Comparison of ENCODE assay signal across 8 mouse cellular contexts in the genomic region with DNA sequence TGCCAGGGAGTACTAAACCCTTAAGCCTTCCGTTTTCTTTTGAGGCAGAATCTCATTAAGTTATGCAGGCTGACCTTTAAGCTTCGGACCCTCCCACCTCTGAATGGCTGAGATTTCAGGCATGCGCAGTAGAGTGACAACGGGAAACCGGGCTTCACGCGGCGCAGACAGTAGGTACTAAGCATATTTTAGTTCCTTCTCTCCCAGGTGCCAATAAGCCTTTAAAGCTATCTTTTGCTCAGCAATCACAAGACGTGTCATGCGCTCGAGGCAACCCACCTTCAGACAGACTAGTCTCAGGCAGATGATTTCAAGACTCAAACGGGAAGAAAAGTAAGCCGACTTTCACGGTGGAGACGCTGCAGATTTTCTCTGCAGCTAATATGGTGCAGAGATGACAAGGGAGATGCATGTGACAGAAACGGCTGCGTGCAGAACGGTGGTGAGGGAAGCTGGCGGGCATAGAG. TPM values are rescaled to one million over a fixed set of nuclear protein-coding genes. Genes with fewer than 3 reads are reported as not detected.
DNase-seq lines count a peak whose midpoint lies in the region; ATAC-seq and TF ChIP-seq lines count a peak whose summit lies in the region.

No protein-coding gene starts in this region.

- H3K27ac ChIP-seq in CH12.LX (ENCODE audit: insufficient read depth, low read depth): no peak overlapping the region
- H3K27ac ChIP-seq in embryonic facial prominence, embryonic 15.5 days (replicated peaks): no peak overlapping the region
- peak overlapping the region; percentile 86 for H3K27ac ChIP-seq in hindbrain, embryonic 13.5 days
- no peak overlapping the region for H3K27ac ChIP-seq in lung, embryonic 15.5 days

- peaks cover 6% of the 10 kb centered on the region for H3K9me3 ChIP-seq in CH12.LX (replicated peaks; ENCODE audit: low read length)
- H3K9me3 ChIP-seq in embryonic facial prominence, embryonic 15.5 days (replicated peaks): no peaks in the 10 kb centered on the region
- no peaks in the 10 kb centered on the region for H3K9me3 ChIP-seq in hindbrain, embryonic 13.5 days
- H3K9me3 ChIP-seq in lung, embryonic 15.5 days: no peaks in the 10 kb centered on the region

- no peak for TF ChIP-seq RAD21 in CH12.LX (IDR thresholded peaks at IDR 0.05; ENCODE audit: low read depth, low read length)

- no peak for TF ChIP-seq CTCF in CH12.LX (conservative IDR thresholded peaks at IDR 0.05 in 1 of 2, IDR thresholded peaks at IDR 0.05 in 1 of 2; ENCODE audit: low read depth in 2 of 2, low read length in 2 of 2)

- no peaks in the 10 kb centered on the region for H3K79me2 ChIP-seq in CH12.LX (replicated peaks; ENCODE audit: control insufficient read depth, extremely low read depth, insufficient read depth, poor library complexity, severe bottlenecking)

- no peak for TF ChIP-seq EP300 in CH12.LX (IDR thresholded peaks at IDR 0.05; ENCODE audit: low read length)

- no peaks in the 10 kb centered on the region for H3K36me3 ChIP-seq in CH12.LX (replicated peaks in 1 of 2; ENCODE audit: control insufficient read depth in 1 of 2, insufficient read depth in 1 of 2, low read length in 1 of 2)
- no peaks in the 10 kb centered on the region for H3K36me3 ChIP-seq in embryonic facial prominence, embryonic 15.5 days
- H3K36me3 ChIP-seq in hindbrain, embryonic 13.5 days: no peaks in the 10 kb centered on the region
- H3K36me3 ChIP-seq in lung, embryonic 15.5 days: no peaks in the 10 kb centered on the region

- in situ Hi-C loops in CH12.LX (cut with MboI; ENCODE audit: low pct_ligation_motif_present, low pct_unique_long_range_greater_than_20kb, low sequenced_read_pairs): no loop called here

- H3K27me3 ChIP-seq in CH12.LX (replicated peaks): peaks cover 20% of the 10 kb centered on the region
- 0 out of 2 replicates have a peak, but pooled peaks cover 4% of the 10 kb centered on the region for H3K27me3 ChIP-seq in embryonic facial prominence, embryonic 15.5 days
- no peaks in the 10 kb centered on the region for H3K27me3 ChIP-seq in hindbrain, embryonic 13.5 days
- H3K27me3 ChIP-seq in lung, embryonic 15.5 days: no peaks in the 10 kb centered on the region

- H3K9ac ChIP-seq in CH12.LX (ENCODE audit: insufficient read depth, low read depth): peak overlapping the region; percentile 4; the same call in 1 of the 2 replicates
- H3K9ac ChIP-seq in embryonic facial prominence, embryonic 15.5 days: peak overlapping the region; percentile 21; the same call in 1 of the 2 replicates
- H3K9ac ChIP-seq in hindbrain, embryonic 13.5 days: peak overlapping the region; percentile 75
- H3K9ac ChIP-seq in lung, embryonic 15.5 days: peak overlapping the region; percentile 26

- dilution Hi-C loops in CH12.LX (cut with MboI; ENCODE audit: extremely low pct_ligation_motif_present, extremely low pct_unique_long_range_greater_than_20kb, low sequenced_read_pairs): no loop called here

- H3K4me2 ChIP-seq in CH12.LX (ENCODE audit: insufficient read depth, low read depth, poor library complexity, severe bottlenecking): peak overlapping the region; percentile 95
- H3K4me2 ChIP-seq in embryonic facial prominence, embryonic 15.5 days (replicated peaks): peak overlapping the region; percentile 73
- H3K4me2 ChIP-seq in hindbrain, embryonic 13.5 days: peak overlapping the region; percentile 75
- peak overlapping the region; percentile 69 for H3K4me2 ChIP-seq in lung, embryonic 15.5 days

- peak; percentile 61 for DNase-seq in CH12.LX (ENCODE audit: extremely low read depth)
- peak; percentile 79 for DNase-seq in adrenal gland, postnatal 10 days
- peak; percentile 60 to 68 for DNase-seq in layer of hippocampus, postnatal 10 days (ENCODE audit: low spot score in 2 of 2)
- peak; percentile 72 for DNase-seq in right cerebral cortex, adult 18-20 months

- peak overlapping the region; percentile 7 to 43 (median 17) for H3K4me3 ChIP-seq in CH12.LX (replicated peaks in 1 of 3; ENCODE audit: low read depth in 2 of 3, low read length in 2 of 3, poor library complexity in 1 of 3)
- H3K4me3 ChIP-seq in embryonic facial prominence, embryonic 15.5 days (replicated peaks): peak overlapping the region; percentile 48
- peak overlapping the region; percentile 48 for H3K4me3 ChIP-seq in hindbrain, embryonic 13.5 days
- peak overlapping the region; percentile 40 for H3K4me3 ChIP-seq in lung, embryonic 15.5 days

- no peak for ATAC-seq in embryonic facial prominence, embryonic 15.5 days (ENCODE audit: insufficient number of reproducible peaks, low FRiP score, low TSS enrichment, low read depth)
- ATAC-seq in hindbrain, embryonic 13.5 days (ENCODE audit: low FRiP score): peak; percentile 57; the same call in 1 of the 2 replicates
- no peak for ATAC-seq in lung, embryonic 15.5 days (ENCODE audit: borderline replicate concordance, extremely low read depth, low FRiP score, low TSS enrichment)
- no peak for ATAC-seq in activated CD4-positive, CD25-positive, alpha-beta regulatory T cell, adult 4 months

- 1% methylated on average over 19 of the region's 19 CpGs for WGBS in embryonic facial prominence, embryonic 15.5 days
- under 1% methylated on average over 19 of the region's 19 CpGs for WGBS in hindbrain, embryonic 13.5 days
- WGBS in lung, embryonic 15.5 days: 2% methylated on average over 19 of the region's 19 CpGs

- H3K4me1 ChIP-seq in CH12.LX (ENCODE audit: control insufficient read depth in 1 of 2, insufficient read depth in 2 of 2): peaks cover 11 to 27% of the 10 kb centered on the region in 2 experiments; a peak in 3 of 4 replicates
- peaks cover 15% of the 10 kb centered on the region for H3K4me1 ChIP-seq in embryonic facial prominence, embryonic 15.5 days
- peaks cover 18% of the 10 kb centered on the region for H3K4me1 ChIP-seq in hindbrain, embryonic 13.5 days (replicated peaks)
- peaks cover 5% of the 10 kb centered on the region; the same call in 1 of the 2 replicates for H3K4me1 ChIP-seq in lung, embryonic 15.5 days

- peak; percentile 57 for TF ChIP-seq POLR2A in CH12.LX (IDR thresholded peaks at IDR 0.05; ENCODE audit: low read depth, low read length)

TF ChIP-seq in CH12.LX, 34 proteins besides CTCF, POLR2A, EP300 and RAD21 (continues in another document):
- TF ChIP-seq PAX5 (IDR thresholded peaks at IDR 0.05; ENCODE audit: low read length) (no peak), JUND (conservative IDR thresholded peaks at IDR 0.05; ENCODE audit: low read depth, low read length) (no peak), UBTF (IDR thresholded peaks at IDR 0.05; ENCODE audit: low read depth, low read length) (0 out of 2 replicates have a peak, but pooled peaks have one; percentile 41), USF1 (IDR thresholded peaks at IDR 0.05; ENCODE audit: low read depth, low read length) (no peak), ELF1 (IDR thresholded peaks at IDR 0.05; ENCODE audit: low read depth, low read length) (no peak), MYC (IDR thresholded peaks at IDR 0.05; ENCODE audit: low read depth, low read length) (0 out of 2 replicates have a peak, but pooled peaks have one; percentile 52), ZNF384 (IDR thresholded peaks at IDR 0.05; ENCODE audit: low read depth, low read length) (no peak), ZMIZ1 (IDR thresholded peaks at IDR 0.05; ENCODE audit: low read depth, low read length) (no peak), MXI1 (IDR thresholded peaks at IDR 0.05; ENCODE audit: low read depth, low read length) (peak; percentile 65; the same call in 1 of the 2 replicates), CHD1 (IDR thresholded peaks at IDR 0.05; ENCODE audit: low read depth, low read length) (no peak), POLR2AphosphoS2 (IDR thresholded peaks at IDR 0.05; ENCODE audit: low read depth, low read length) (no peak), SIN3A (IDR thresholded peaks at IDR 0.05; ENCODE audit: low read length) (peak; percentile 57; the same call in 1 of the 2 replicates), ETS1 (conservative IDR thresholded peaks at IDR 0.05; ENCODE audit: low read depth, low read length) (no peak), ZC3H11A (IDR thresholded peaks at IDR 0.05; ENCODE audit: low read depth, low read length) (no peak), JUN (IDR thresholded peaks at IDR 0.05; ENCODE audit: insufficient read depth, low read depth, low read length) (no peak), IRF4 (IDR thresholded peaks at IDR 0.05; ENCODE audit: low read depth, low read length) (no peak), SMC3 (IDR thresholded peaks at IDR 0.05; ENCODE audit: low read depth, low read length) (no peak), TBP (conservative IDR thresholded peaks at IDR 0.05; ENCODE audit: low read depth, low read length) (no peak), MEF2A (IDR thresholded peaks at IDR 0.05; ENCODE audit: borderline replicate concordance, low read depth, low read length) (no peak), RCOR1 (conservative IDR thresholded peaks at IDR 0.05; ENCODE audit: low read depth, low read length) (no peak), CHD2 (IDR thresholded peaks at IDR 0.05; ENCODE audit: low read length) (no peak), KAT2A (IDR thresholded peaks at IDR 0.05; ENCODE audit: insufficient replicate concordance, low read length) (no peak)

RNA-seq across cellular contexts. Expression of gene Abr, which starts 9.4 kb away (rescaled TPM):
- 37.4 and 38.5 TPM in 2 replicates for total RNA-seq in CH12.LX (2012; rRNA removed)
- total RNA-seq in CH12.LX (2014; rRNA removed): 21.0 and 21.4 TPM in 2 replicates
- polyA plus RNA-seq in CH12.LX (2012; ENCODE audit: insufficient read length, low read depth): 41.4 and 49.5 TPM in 2 replicates
- total RNA-seq in adrenal gland, postnatal 10 days (2021): 10 to 100 TPM; 35.4 to 44.2 TPM
- 41.1 and 42.6 TPM in 2 replicates for polyA plus RNA-seq in embryonic facial prominence, embryonic 15.5 days (2015; fragmentation: Nextera tagmentation; extraction: Ambion mirVana)
- 98.2 and 98.3 TPM in 2 replicates for polyA plus RNA-seq in hindbrain, embryonic 13.5 days (2015; fragmentation: Nextera tagmentation; extraction: Ambion mirVana)
- total RNA-seq in layer of hippocampus, postnatal 10 days (2021): 100 to 1,000 TPM; 299 to 308 TPM
- 25.9 and 28.3 TPM in 2 replicates for polyA plus RNA-seq in lung, embryonic 15.5 days (2015; fragmentation: Nextera tagmentation; extraction: Ambion mirVana)
- 10 to 100 TPM; 14.4 to 14.8 TPM for polyA plus RNA-seq in activated CD4-positive, CD25-positive, alpha-beta regulatory T cell, adult 4 months (2017; shearing (Covaris generic))

RNA-seq across cellular contexts. Expression of gene Bhlha9, which starts 59.6 kb away (rescaled TPM):
- total RNA-seq in CH12.LX (2012; rRNA removed) (not detected in 2 replicates), CH12.LX (2014; rRNA removed) (not detected in 2 replicates)
- polyA plus RNA-seq in CH12.LX (2012; ENCODE audit: insufficient read length, low read depth): not detected in 2 replicates
- under 1 TPM; 0.24 to 0.30 TPM for total RNA-seq in adrenal gland, postnatal 10 days (2021)
- 0.36 and 0.46 TPM in 2 replicates for polyA plus RNA-seq in embryonic facial prominence, embryonic 15.5 days (2015; fragmentation: Nextera tagmentation; extraction: Ambion mirVana)
- polyA plus RNA-seq in hindbrain, embryonic 13.5 days (2015; fragmentation: Nextera tagmentation; extraction: Ambion mirVana): 0.32 and 0.60 TPM in 2 replicates
- 1 to 10 TPM; 3.8 to 5.4 TPM for total RNA-seq in layer of hippocampus, postnatal 10 days (2021)
- polyA plus RNA-seq in lung, embryonic 15.5 days (2015; fragmentation: Nextera tagmentation; extraction: Ambion mirVana): not detected in 2 replicates
- polyA plus RNA-seq in activated CD4-positive, CD25-positive, alpha-beta regulatory T cell, adult 4 months (2017; shearing (Covaris generic)): not detected

Comparison
In these comparisons a context has a peak if more than half of its experiments do, and no peak if none do; other contexts are left out.
1. H3K9ac ChIP-seq: peak in every context shown above with its lines; median percentile 75 in hindbrain, embryonic 13.5 days; 26 in lung, embryonic 15.5 days; 21 in embryonic facial prominence, embryonic 15.5 days; 4 in CH12.LX.